In the genomic region with DNA sequence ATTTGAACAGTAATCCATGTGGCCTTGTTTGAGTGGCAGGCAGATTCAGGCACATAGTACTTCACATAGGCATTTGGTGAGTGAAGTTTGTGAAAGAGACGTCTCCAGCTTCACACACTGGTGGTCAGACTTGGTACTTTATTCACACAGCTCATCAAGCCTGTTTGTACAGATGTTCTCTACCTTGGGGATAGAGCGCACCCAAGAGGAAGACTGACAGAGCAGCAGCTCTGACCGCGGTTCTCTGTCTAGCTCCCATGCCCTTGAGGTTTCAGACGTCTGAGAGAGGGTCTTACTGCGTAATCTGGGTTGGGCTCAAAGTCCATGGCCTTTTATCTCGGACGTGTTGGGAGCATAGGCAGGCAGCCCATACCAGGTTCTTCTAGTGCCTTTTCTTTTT, we compare ENCODE assay signal across 13 mouse cellular contexts.
DNase-seq lines count a peak whose midpoint lies in the region; ATAC-seq lines count a peak whose summit lies in the region.
"Had no signal": no experiment of that assay in that cellular context is flagged by ENCODE, and none has a peak within 500 bp of the region (broad histone marks: within the 10 kb centered on the region; RNA-seq: fewer than 3 reads in every experiment).

No protein-coding gene starts in this region.

- H3K4me1 ChIP-seq in intestine, embryonic 16.5 days (ENCODE audit: control insufficient read depth, insufficient read depth, low read length): 0 out of 2 replicates have a peak, but pooled peaks cover 3% of the 10 kb centered on the region
- H3K4me1 ChIP-seq: forebrain, embryonic 15.5 days; lung, embryonic 15.5 days had no signal

- H3K9ac ChIP-seq in intestine, embryonic 16.5 days (ENCODE audit: low read depth, low read length): no peak overlapping the region
- H3K9ac ChIP-seq: forebrain, embryonic 15.5 days; lung, embryonic 15.5 days had no signal

- H3K27me3 ChIP-seq in intestine, embryonic 16.5 days (replicated peaks; ENCODE audit: control insufficient read depth, insufficient read depth, low read length): no peaks in the 10 kb centered on the region
- H3K27me3 ChIP-seq: forebrain, embryonic 15.5 days; lung, embryonic 15.5 days had no signal

- H3K36me3 ChIP-seq in intestine, embryonic 16.5 days (ENCODE audit: control insufficient read depth, insufficient read depth, low read length): peaks cover 4% of the 10 kb centered on the region; the same call in 1 of the 2 replicates

- peak; percentile 37 for ATAC-seq in intestine, embryonic 16.5 days
- ATAC-seq: forebrain, embryonic 15.5 days had no signal

- no peak overlapping the region for H3K4me3 ChIP-seq in intestine, embryonic 16.5 days (ENCODE audit: low read length)
- H3K4me3 ChIP-seq: forebrain, embryonic 15.5 days; lung, embryonic 15.5 days had no signal

- intact Hi-C loops in heart, postnatal 36 days (cut with DNase I): no loop called here
- intact Hi-C loops in gastrocnemius, postnatal 36 days (cut with DNase I): no loop called here

- no peaks in the 10 kb centered on the region for H3K9me3 ChIP-seq in intestine, embryonic 16.5 days (ENCODE audit: control insufficient read depth, low read length)
- H3K9me3 ChIP-seq: forebrain, embryonic 15.5 days; lung, embryonic 15.5 days had no signal

- peak; percentile 83 for DNase-seq in heart, adult 11 months
- DNase-seq in heart, postnatal 36 days: no peak
- DNase-seq in thymus, postnatal 0 days (ENCODE audit: low spot score): peak; percentile 12
- DNase-seq in thymus, postnatal 36 days: no peak
- peak; percentile 66 for DNase-seq in yolk sac, embryonic 10.5 days (ENCODE audit: low spot score)
- no peak for DNase-seq in urinary bladder, postnatal 4 days (ENCODE audit: low spot score in 2 of 2)
- no peak for DNase-seq in gastrocnemius, postnatal 36 days
- DNase-seq: adrenal gland, postnatal 10 days; cerebellum, adult 9-10 months had no signal

- 67% methylated on average over 8 of the region's 8 CpGs for WGBS in intestine, embryonic 16.5 days

- H3K4me2 ChIP-seq in intestine, embryonic 16.5 days (ENCODE audit: low read depth, low read length): no peak overlapping the region
- H3K4me2 ChIP-seq: forebrain, embryonic 15.5 days; heart, embryonic 11.5 days; lung, embryonic 15.5 days had no signal

- H3K27ac ChIP-seq in intestine, embryonic 16.5 days (ENCODE audit: low read length): peak overlapping the region; percentile 85
- H3K27ac ChIP-seq: forebrain, embryonic 15.5 days; lung, embryonic 15.5 days had no signal

Comparison
In these comparisons a context has a peak if more than half of its experiments do, and no peak if none do; other contexts are left out.
1. DNase-seq: peak in heart, adult 11 months (single experiment), thymus, postnatal 0 days (single experiment) and yolk sac, embryonic 10.5 days (single experiment); none in heart, postnatal 36 days (0 of 2), thymus, postnatal 36 days (0 of 2), urinary bladder, postnatal 4 days (0 of 2) and gastrocnemius, postnatal 36 days (0 of 2).